Mouse (Mus musculus): ENCODE measurements around the gene Olfr1395. TPM values are rescaled to one million over a fixed set of nuclear protein-coding genes. Genes with fewer than 3 reads are reported as not detected.
"Not testable (repeated sequence)": the region's sequence is repeated elsewhere in the genome, so short reads cannot be mapped to it uniquely, and the experiment has no call there.

Gene Olfr1395
- total RNA-seq, 1 experiment from 2014 or later, result not detected

DNA sequence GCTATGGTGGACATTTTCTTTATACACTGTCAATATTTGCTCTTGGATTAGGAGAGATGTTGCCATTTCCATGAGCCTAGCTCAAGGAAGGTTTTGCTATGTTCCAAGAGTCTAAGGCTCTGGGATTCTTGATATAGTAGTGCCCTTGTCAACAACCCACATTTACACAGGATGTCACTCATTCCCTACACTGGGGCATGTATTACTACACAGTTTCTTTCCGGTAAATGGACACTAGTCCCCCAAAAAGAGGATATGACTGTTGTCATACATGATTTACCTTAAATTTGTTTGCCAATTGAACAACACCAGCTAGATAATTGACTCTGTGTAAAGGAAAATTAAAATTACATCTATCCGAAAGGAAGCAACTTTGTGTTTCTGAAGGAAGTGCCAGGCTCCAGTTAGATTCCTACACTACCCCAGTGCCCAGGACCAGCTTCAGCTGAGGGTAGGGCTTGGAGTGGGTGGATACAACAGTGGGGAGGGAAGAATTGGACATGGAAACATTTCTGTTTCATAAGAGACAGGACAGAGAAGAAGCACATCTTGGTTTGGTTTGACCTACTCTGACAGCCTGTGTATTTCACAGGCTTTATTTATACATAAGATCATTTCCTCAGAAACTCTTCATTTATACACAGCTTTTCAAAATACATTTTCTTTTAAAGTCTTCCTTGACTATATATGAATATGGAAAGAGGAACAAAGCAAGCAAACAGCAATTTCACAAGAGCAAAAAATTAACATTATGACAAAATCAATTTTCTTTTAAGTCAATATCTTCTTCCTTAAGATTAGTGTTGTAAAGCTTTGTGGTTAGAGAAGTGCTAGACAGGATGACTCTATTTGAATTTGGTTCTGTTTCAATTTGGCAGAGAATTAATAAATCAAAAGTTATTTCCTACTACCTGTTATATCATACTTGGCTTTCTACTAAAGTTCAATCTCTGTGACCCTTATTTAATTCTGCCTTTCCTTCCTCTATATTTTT is 15.0 kb downstream of the Olfr1395 start:
- ATAC-seq (replicated peaks in 1 of 2; ENCODE audit: insufficient read depth in 1 of 2, low FRiP score in 2 of 2, low TSS enrichment in 1 of 2, low read depth in 1 of 2, poor library complexity in 2 of 2, severe bottlenecking in 2 of 2), result no peak; a peak in 1 of 4 replicates

GRCm38 (mm10) chr11:49168839-49169611 is 27.0 kb downstream of the Olfr1395 start:
- ATAC-seq (replicated peaks in 1 of 2; ENCODE audit: insufficient read depth in 1 of 2, low FRiP score in 2 of 2, low TSS enrichment in 1 of 2, low read depth in 1 of 2, poor library complexity in 2 of 2, severe bottlenecking in 2 of 2), result peak; percentile 23 to 44; a peak in 2 of 4 replicates

DNA sequence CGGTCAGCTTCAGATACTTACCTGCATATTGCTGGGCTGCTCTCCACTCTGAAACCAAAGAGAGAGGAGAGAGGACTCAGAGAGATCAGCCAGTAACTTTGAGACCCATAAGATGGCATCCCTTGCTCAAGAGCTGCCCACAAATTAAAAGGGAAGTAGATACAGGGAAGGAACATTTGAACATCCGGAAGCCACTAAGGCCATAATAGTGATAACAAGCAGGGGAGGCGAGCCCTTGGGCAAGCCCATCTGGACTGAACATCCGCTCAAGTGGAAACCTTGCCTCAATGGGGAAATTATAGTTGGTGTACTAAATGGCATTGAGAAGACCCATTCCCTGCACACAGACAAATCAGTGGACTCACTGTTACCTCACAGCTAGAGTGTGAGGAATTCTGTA is 28.5 kb downstream of the Olfr1395 start:
- ATAC-seq (replicated peaks in 1 of 2; ENCODE audit: insufficient read depth in 1 of 2, low FRiP score in 2 of 2, low TSS enrichment in 1 of 2, low read depth in 1 of 2, poor library complexity in 2 of 2, severe bottlenecking in 2 of 2), result peak; percentile 77 to 83

GRCm38 (mm10) chr11:49175345-49175744 is 33.3 kb downstream of the Olfr1395 start:
- peak; percentile 86 to 91 for ATAC-seq (replicated peaks in 1 of 2; ENCODE audit: insufficient read depth in 1 of 2, low FRiP score in 2 of 2, low TSS enrichment in 1 of 2, low read depth in 1 of 2, poor library complexity in 2 of 2, severe bottlenecking in 2 of 2)

GRCm38 (mm10) chr11:49176047-49176779 is 34.1 kb downstream of the Olfr1395 start:
- not testable (repeated sequence) for ATAC-seq (replicated peaks in 1 of 2; ENCODE audit: insufficient read depth in 1 of 2, low FRiP score in 2 of 2, low TSS enrichment in 1 of 2, low read depth in 1 of 2, poor library complexity in 2 of 2, severe bottlenecking in 2 of 2)

GRCm38 (mm10) chr11:49183172-49183571 is 41.1 kb downstream of the Olfr1395 start:
- no peak for ATAC-seq (replicated peaks in 1 of 2; ENCODE audit: insufficient read depth in 1 of 2, low FRiP score in 2 of 2, low TSS enrichment in 1 of 2, low read depth in 1 of 2, poor library complexity in 2 of 2, severe bottlenecking in 2 of 2)

DNA sequence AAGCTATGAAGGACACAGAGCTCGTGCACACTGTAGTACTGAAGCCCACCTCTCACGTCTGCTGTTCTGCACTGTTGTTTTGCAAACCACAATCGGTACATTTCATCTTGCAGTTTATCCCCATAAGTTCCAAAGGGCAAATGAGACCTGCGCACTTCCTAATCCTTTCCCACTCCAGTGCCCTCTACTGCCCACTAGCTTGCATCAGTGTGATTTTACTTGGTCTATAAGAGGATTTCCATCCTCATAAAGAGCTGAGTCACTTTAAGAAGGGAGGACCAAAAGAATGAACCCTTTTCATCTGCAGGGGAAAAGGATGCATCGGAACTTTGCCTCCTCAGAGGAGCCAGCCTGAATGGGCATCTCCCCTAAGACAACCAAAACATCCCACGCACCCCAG is 44.4 kb downstream of the Olfr1395 start:
- ATAC-seq (replicated peaks in 1 of 2; ENCODE audit: insufficient read depth in 1 of 2, low FRiP score in 2 of 2, low TSS enrichment in 1 of 2, low read depth in 1 of 2, poor library complexity in 2 of 2, severe bottlenecking in 2 of 2), result no peak

DNA sequence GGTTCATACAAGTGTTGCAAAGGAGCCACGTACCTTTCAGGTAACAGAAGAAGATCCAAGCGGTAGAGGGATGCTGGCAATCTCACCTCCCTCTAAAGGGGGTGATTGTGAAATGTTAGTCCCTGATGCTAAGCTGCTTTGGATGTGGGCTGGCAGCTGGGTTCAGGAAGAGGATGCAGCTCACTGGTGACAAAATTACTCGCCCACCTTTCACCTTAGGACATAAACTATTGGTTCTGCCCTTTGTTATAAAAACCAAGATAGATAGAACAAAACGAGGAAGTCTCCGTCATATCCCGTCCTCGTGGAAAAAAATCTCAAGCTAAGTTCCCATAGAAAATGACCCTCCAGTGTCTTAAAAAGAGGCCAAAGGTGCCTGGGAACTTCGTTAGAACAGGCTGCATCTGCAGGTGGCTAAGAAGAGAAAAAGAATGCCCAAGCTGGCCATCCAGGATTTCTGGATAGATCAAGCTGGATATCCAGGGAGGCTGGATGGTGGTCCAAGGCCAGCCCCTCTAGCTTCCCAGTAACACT is 44.9 kb downstream of the Olfr1395 start, which contains the start of gene Btnl9:
Gene Btnl9, minus strand, starts transcription at position 205 of the 534 bp plus-strand sequence.
- ATAC-seq (replicated peaks in 1 of 2; ENCODE audit: insufficient read depth in 1 of 2, low FRiP score in 2 of 2, low TSS enrichment in 1 of 2, low read depth in 1 of 2, poor library complexity in 2 of 2, severe bottlenecking in 2 of 2), result no peak

DNA sequence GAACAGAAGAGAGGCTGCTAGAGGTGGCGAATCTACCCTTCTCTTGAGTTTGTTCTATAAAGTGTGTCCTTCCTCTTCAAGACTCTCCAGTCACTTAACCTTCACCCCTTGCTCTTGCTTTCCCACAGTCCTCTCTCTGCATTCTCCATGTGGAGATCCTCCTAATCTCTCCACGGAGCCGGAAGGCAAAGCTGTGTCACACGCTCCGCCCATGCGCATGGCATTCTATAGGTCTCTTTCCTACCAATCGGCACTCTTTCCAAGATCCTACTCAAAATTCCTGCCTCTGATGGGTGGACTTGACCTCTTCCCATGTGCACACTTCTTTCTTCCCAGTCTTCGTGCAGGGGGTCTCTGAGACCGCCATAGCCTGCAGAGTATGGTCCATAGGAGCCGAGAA is 45.6 kb downstream of the Olfr1395 start:
- ATAC-seq (replicated peaks in 1 of 2; ENCODE audit: insufficient read depth in 1 of 2, low FRiP score in 2 of 2, low TSS enrichment in 1 of 2, low read depth in 1 of 2, poor library complexity in 2 of 2, severe bottlenecking in 2 of 2), result no peak

- peak in 1 of 2 experiments; percentile 76; a peak in 2 of 4 replicates for ATAC-seq (replicated peaks in 1 of 2; ENCODE audit: insufficient read depth in 1 of 2, low FRiP score in 2 of 2, low TSS enrichment in 1 of 2, low read depth in 1 of 2, poor library complexity in 2 of 2, severe bottlenecking in 2 of 2)
Observed at GRCm38 (mm10) chr11:49189737-49190136, 47.7 kb downstream of the Olfr1395 start.

DNA sequence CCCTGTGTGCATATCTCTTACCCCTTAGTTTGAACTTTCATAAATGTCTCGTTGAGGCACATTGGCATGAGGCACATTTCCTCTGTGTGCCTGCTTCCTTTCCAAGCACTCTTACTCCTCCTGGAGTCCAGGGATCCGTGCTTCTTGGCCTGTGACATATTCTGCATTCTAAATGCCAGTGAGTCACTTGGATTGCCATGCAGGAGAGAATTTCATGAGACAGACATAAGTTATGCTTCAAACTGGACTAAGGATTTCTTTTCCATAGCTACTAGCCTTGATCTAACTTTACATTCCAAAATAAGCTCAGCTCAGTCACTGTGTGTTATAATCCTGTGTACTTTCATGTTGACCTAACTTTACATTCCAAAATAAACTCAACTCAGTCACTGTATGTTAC is 49.0 kb downstream of the Olfr1395 start:
- no peak for ATAC-seq (replicated peaks in 1 of 2; ENCODE audit: insufficient read depth in 1 of 2, low FRiP score in 2 of 2, low TSS enrichment in 1 of 2, low read depth in 1 of 2, poor library complexity in 2 of 2, severe bottlenecking in 2 of 2)

- not testable (repeated sequence) for ATAC-seq (replicated peaks in 1 of 2; ENCODE audit: insufficient read depth in 1 of 2, low FRiP score in 2 of 2, low TSS enrichment in 1 of 2, low read depth in 1 of 2, poor library complexity in 2 of 2, severe bottlenecking in 2 of 2)
Observed at GRCm38 (mm10) chr11:49194771-49195170, 52.7 kb downstream of the Olfr1395 start.

- 0 out of 4 replicates have a peak, but pooled peaks of 1 of the 2 experiments have one; percentile 14 for ATAC-seq (replicated peaks in 1 of 2; ENCODE audit: insufficient read depth in 1 of 2, low FRiP score in 2 of 2, low TSS enrichment in 1 of 2, low read depth in 1 of 2, poor library complexity in 2 of 2, severe bottlenecking in 2 of 2)
Observed at GRCm38 (mm10) chr11:49195819-49196322, 53.8 kb downstream of the Olfr1395 start.

Data from hematopoietic stem cell, adult 5-6 weeks (primary cell).